Mouse (Mus musculus) lung, postnatal 10 days (tissue): ENCODE data around the gene 9530077C05Rik.
A peak's percentile ranks its signal among the peaks of the same experiment; 100 is the strongest.

Source experiments
- DNase-seq: peaks from one replicate; pipeline ENCODE4 v3.0.0; 2021

9530077C05Rik gene

GRCm38 (mm10) chr9:22466212-22466611, 54.9 kb downstream of the 9530077C05Rik start:
- DNase-seq: no peak

GRCm38 (mm10) chr9:22467371-22468169, 56.3 kb downstream of the 9530077C05Rik start:
- DNase-seq: peak; percentile 56

- peak; percentile 74 for DNase-seq
Observed at GRCm38 (mm10) chr9:22468170-22468898, 57.0 kb downstream of the 9530077C05Rik start.

GRCm38 (mm10) chr9:22468899-22469259, 57.6 kb downstream of the 9530077C05Rik start:
- DNase-seq: no peak

- no peak for DNase-seq
Observed at GRCm38 (mm10) chr9:22469643-22470042, 58.3 kb downstream of the 9530077C05Rik start, which contains the start of gene Rp9. Rp9 (minus strand) TSS chr9:22469743.

- peak; percentile 95 for DNase-seq
Observed at GRCm38 (mm10) chr9:22475424-22475868, 64.1 kb downstream of the 9530077C05Rik start, which contains the start of gene Bbs9. Bbs9 (plus strand) TSS chr9:22475715.

GRCm38 (mm10) chr9:22476265-22476664, 65.0 kb downstream of the 9530077C05Rik start:
- no peak for DNase-seq

GRCm38 (mm10) chr9:22478946-22479345, 67.6 kb downstream of the 9530077C05Rik start:
- no peak for DNase-seq

- DNase-seq: no peak
Observed at GRCm38 (mm10) chr9:22483866-22484561, 72.7 kb downstream of the 9530077C05Rik start.

GRCm38 (mm10) chr9:22484562-22485308, 73.4 kb downstream of the 9530077C05Rik start:
- DNase-seq: peak; percentile 36

- no peak for DNase-seq
Observed at GRCm38 (mm10) chr9:22486211-22486610, 74.9 kb downstream of the 9530077C05Rik start.

- no peak for DNase-seq
Observed at GRCm38 (mm10) chr9:22488963-22489362, 77.7 kb downstream of the 9530077C05Rik start.
